Comparison of ENCODE assay signal across 7 mouse cellular contexts in genomic region chr11:20202299-20203011, GRCm38 (mm10). TPM values are rescaled to one million over a fixed set of nuclear protein-coding genes. Genes with fewer than 3 reads are reported as not detected.
DNase-seq lines count a peak whose midpoint lies in the region; ATAC-seq and TF ChIP-seq lines count a peak whose summit lies in the region.

No protein-coding gene starts in this region.

- peak overlapping the region; percentile 98 for H3K9ac ChIP-seq in hindbrain, embryonic 14.5 days
- H3K9ac ChIP-seq in liver, embryonic 11.5 days (ENCODE audit: low read depth, low read length) = peak overlapping the region; percentile 92
- H3K9ac ChIP-seq in stomach, embryonic 14.5 days (replicated peaks; ENCODE audit: low read depth, low read length) = peak overlapping the region; percentile 96

- peak overlapping the region; percentile 83 for H3K4me2 ChIP-seq in hindbrain, embryonic 14.5 days (replicated peaks)
- H3K4me2 ChIP-seq in liver, embryonic 11.5 days = peak overlapping the region; percentile 86
- peak overlapping the region; percentile 86 for H3K4me2 ChIP-seq in stomach, embryonic 14.5 days (replicated peaks; ENCODE audit: low read depth, low read length)

- no peak for TF ChIP-seq CTCF in E14TG2a.4 (conservative IDR thresholded peaks at IDR 0.05; ENCODE audit: low read length)

- peaks cover 30% of the 10 kb centered on the region; the same call in 1 of the 2 replicates for H3K36me3 ChIP-seq in E14TG2a.4 (ENCODE audit: insufficient read depth, low read length)
- H3K36me3 ChIP-seq in hindbrain, embryonic 14.5 days (replicated peaks; ENCODE audit: control insufficient read depth, insufficient read depth) = no peaks in the 10 kb centered on the region
- no peaks in the 10 kb centered on the region for H3K36me3 ChIP-seq in liver, embryonic 11.5 days (ENCODE audit: control insufficient read depth, insufficient read depth, low read length)
- no peaks in the 10 kb centered on the region for H3K36me3 ChIP-seq in stomach, embryonic 14.5 days (ENCODE audit: control insufficient read depth, insufficient read depth, low read length)

- peak overlapping the region; percentile 98; the same call in 1 of the 2 replicates for H3K27ac ChIP-seq in hindbrain, embryonic 14.5 days
- no peak overlapping the region for H3K27ac ChIP-seq in liver, embryonic 11.5 days (ENCODE audit: low read depth, low read length)
- H3K27ac ChIP-seq in stomach, embryonic 14.5 days (ENCODE audit: low read length) = no peak overlapping the region

- H3K9me3 ChIP-seq in E14TG2a.4 (ENCODE audit: low read length) = no peaks in the 10 kb centered on the region
- no peaks in the 10 kb centered on the region for H3K9me3 ChIP-seq in hindbrain, embryonic 14.5 days (ENCODE audit: control insufficient read depth, low read length)
- H3K9me3 ChIP-seq in liver, embryonic 11.5 days (ENCODE audit: control insufficient read depth, low read length) = no peaks in the 10 kb centered on the region
- H3K9me3 ChIP-seq in stomach, embryonic 14.5 days (ENCODE audit: control insufficient read depth, low read depth, low read length) = no peaks in the 10 kb centered on the region

- 54% methylated on average over 7 of the region's 7 CpGs for WGBS in hindbrain, embryonic 14.5 days
- WGBS in liver, embryonic 11.5 days = 43% methylated on average over 7 of the region's 7 CpGs
- 33% methylated on average over 7 of the region's 7 CpGs for WGBS in stomach, embryonic 14.5 days

- peak overlapping the region; percentile 98 for H3K4me3 ChIP-seq in E14TG2a.4 (replicated peaks; ENCODE audit: low read length)
- peak overlapping the region; percentile 100 for H3K4me3 ChIP-seq in hindbrain, embryonic 14.5 days (replicated peaks; ENCODE audit: low read length)
- peak overlapping the region; percentile 87 for H3K4me3 ChIP-seq in liver, embryonic 11.5 days (ENCODE audit: low read depth, low read length)
- H3K4me3 ChIP-seq in stomach, embryonic 14.5 days (ENCODE audit: low read depth, low read length) = peak overlapping the region; percentile 85

- peaks cover 70% of the 10 kb centered on the region for H3K4me1 ChIP-seq in E14TG2a.4 (replicated peaks; ENCODE audit: low read depth, low read length)
- peaks cover 47% of the 10 kb centered on the region for H3K4me1 ChIP-seq in hindbrain, embryonic 14.5 days (replicated peaks; ENCODE audit: control insufficient read depth, insufficient read depth, low read length)
- H3K4me1 ChIP-seq in liver, embryonic 11.5 days (replicated peaks; ENCODE audit: control insufficient read depth, insufficient read depth, low read length) = peaks cover 36% of the 10 kb centered on the region
- H3K4me1 ChIP-seq in stomach, embryonic 14.5 days (ENCODE audit: control insufficient read depth, insufficient read depth, low read length) = peaks cover 25% of the 10 kb centered on the region; the same call in 1 of the 2 replicates

- H3K27me3 ChIP-seq in E14TG2a.4 (ENCODE audit: insufficient read depth, low read length) = no peaks in the 10 kb centered on the region
- no peaks in the 10 kb centered on the region for H3K27me3 ChIP-seq in hindbrain, embryonic 14.5 days (ENCODE audit: control insufficient read depth, insufficient read depth, low read length)
- H3K27me3 ChIP-seq in liver, embryonic 11.5 days (replicated peaks; ENCODE audit: control insufficient read depth, insufficient read depth, low read length) = no peaks in the 10 kb centered on the region
- H3K27me3 ChIP-seq in stomach, embryonic 14.5 days (ENCODE audit: control insufficient read depth, insufficient read depth, low read length) = no peaks in the 10 kb centered on the region

- DNase-seq in hindbrain, embryonic 14.5 days (ENCODE audit: low spot score) = no peak
- DNase-seq in liver, embryonic 11.5 days (ENCODE audit: low spot score) = no peak

- peak; percentile 9 for ATAC-seq in activated CD4-positive, CD25-positive, alpha-beta regulatory T cell, adult 4 months
- ATAC-seq in hindbrain, embryonic 14.5 days (ENCODE audit: low FRiP score) = no peak
- ATAC-seq in liver, embryonic 11.5 days (replicated peaks; ENCODE audit: low FRiP score) = no peak
- ATAC-seq in stomach, embryonic 14.5 days (ENCODE audit: insufficient number of reproducible peaks, insufficient read depth, low FRiP score, low read depth) = no peak
- no peak for ATAC-seq in megakaryocyte-erythroid progenitor cell, adult 5-6 weeks (replicated peaks; ENCODE audit: low FRiP score, low TSS enrichment, poor library complexity, severe bottlenecking)
- ATAC-seq in cerebellum, adult (ENCODE audit: insufficient number of reproducible peaks, low FRiP score, low TSS enrichment) = no peak

RNA-seq across cellular contexts. Expression of gene Rab1a, which starts 1.2 kb away (rescaled TPM):
- polyA plus RNA-seq in activated CD4-positive, CD25-positive, alpha-beta regulatory T cell, adult 4 months (2017; shearing (Covaris generic)) = 100 to 1,000 TPM in 1 of 2 experiments, 10 to 100 TPM in 1; 98.6 to 135 TPM
- 284 and 292 TPM in 2 replicates for polyA plus RNA-seq in hindbrain, embryonic 14.5 days (2014; fragmentation: Nextera tagmentation; extraction: Ambion mirVana)
- 180 and 186 TPM in 2 replicates for polyA plus RNA-seq in liver, embryonic 11.5 days (2014; fragmentation: Nextera tagmentation; extraction: Ambion mirVana)
- 241 and 254 TPM in 2 replicates for polyA plus RNA-seq in stomach, embryonic 14.5 days (2014; fragmentation: Nextera tagmentation; extraction: Ambion mirVana)
- 69.5 and 81.8 TPM in 2 replicates for total RNA-seq in megakaryocyte-erythroid progenitor cell, adult 5-6 weeks (2014; fragmentation: Nextera tagmentation)
- total RNA-seq in megakaryocyte-erythroid progenitor cell, adult 5-6 weeks (2017) = 61.2 and 68.1 TPM in 2 replicates

RNA-seq across cellular contexts. Expression of gene Cep68, which starts 46.8 kb away (rescaled TPM):
- polyA plus RNA-seq in activated CD4-positive, CD25-positive, alpha-beta regulatory T cell, adult 4 months (2017; shearing (Covaris generic)) = 10 to 100 TPM in 1 of 2 experiments, 1 to 10 TPM in 1; 9.4 to 11.2 TPM
- 28.7 and 29.6 TPM in 2 replicates for polyA plus RNA-seq in hindbrain, embryonic 14.5 days (2014; fragmentation: Nextera tagmentation; extraction: Ambion mirVana)
- 25.8 and 27.4 TPM in 2 replicates for polyA plus RNA-seq in liver, embryonic 11.5 days (2014; fragmentation: Nextera tagmentation; extraction: Ambion mirVana)
- polyA plus RNA-seq in stomach, embryonic 14.5 days (2014; fragmentation: Nextera tagmentation; extraction: Ambion mirVana) = 33.6 and 34.4 TPM in 2 replicates
- total RNA-seq in megakaryocyte-erythroid progenitor cell, adult 5-6 weeks (2014; fragmentation: Nextera tagmentation) = 22.6 and 22.7 TPM in 2 replicates
- 24.9 and 25.7 TPM in 2 replicates for total RNA-seq in megakaryocyte-erythroid progenitor cell, adult 5-6 weeks (2017)
